Mouse (Mus musculus) bone marrow macrophage, adult 2 months (primary cell): ENCODE results near the gene Ak5. TPM values are rescaled to one million over a fixed set of nuclear protein-coding genes. Genes with fewer than 3 reads are reported as not detected.

Experiments used
- H3K27ac ChIP-seq: 2 replicates; pipeline ENCODE4 v1.5.1; 2012; ENCODE audit warnings: low read depth, low read length; ENCODE audit not compliant: insufficient read depth
- H3K4me1 ChIP-seq: 2 replicates; pipeline ENCODE4 v1.6.1; 2012; ENCODE audit warnings: low read length; ENCODE audit not compliant: control insufficient read depth, insufficient read depth
- H3K4me3 ChIP-seq: 2 replicates; pipeline ENCODE4 v1.5.1; 2012; ENCODE audit warnings: mild to moderate bottlenecking, low read length, moderate library complexity; ENCODE audit not compliant: insufficient read depth
- CTCF ChIP-seq: IDR thresholded peaks from 2 replicates; pipeline ENCODE4 v1.5.1; 2012; ENCODE audit warnings: low read depth, mild to moderate bottlenecking, low read length, moderate library complexity
- POLR2A ChIP-seq: IDR thresholded peaks from 2 replicates; pipeline ENCODE4 v1.6.1; 2012; ENCODE audit warnings: mild to moderate bottlenecking, low read depth, low read length, borderline replicate concordance
- polyA plus RNA-seq: library from polyadenylated mRNA; stranded (reverse); fragments of >200 nt; gene quantifications from 2 replicates; pipeline ENCODE4 v1.2.4, GENCODE M21; 2012; ENCODE audit not compliant: missing spikeins, insufficient read depth, insufficient read length

The Ak5 gene
- polyA plus RNA-seq, 1 experiment, result not detected

DNA sequence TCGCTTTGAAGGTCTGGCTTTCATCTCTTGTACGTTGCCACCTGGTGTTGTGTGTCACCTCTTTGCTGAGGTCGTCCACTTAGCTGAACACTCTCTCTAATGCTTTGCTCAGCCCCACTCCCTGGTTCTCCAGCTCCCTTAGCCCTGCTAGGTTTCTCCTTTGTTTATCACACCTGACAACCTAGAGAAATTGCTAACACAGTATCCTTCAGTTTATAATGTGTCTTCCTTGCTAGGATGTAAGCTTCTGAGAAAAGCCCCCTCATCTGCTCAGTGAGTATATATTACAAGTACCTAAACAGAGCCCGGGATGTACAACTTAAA, 144.9 kb downstream of the Ak5 start:
- no peak for TF ChIP-seq POLR2A
- TF ChIP-seq CTCF, result no peak
- Histone ChIP-seq H3K4me1 (no peaks in the 10 kb centered on the region), H3K4me3 (no peak overlapping the region), H3K27ac (no peak overlapping the region)

GRCm38 (mm10) chr3:152522634-152523314, 145.4 kb downstream of the Ak5 start:
- TF ChIP-seq POLR2A, result no peak
- TF ChIP-seq CTCF, result no peak
- H3K4me1 ChIP-seq, result no peaks in the 10 kb centered on the region
- no peak overlapping the region for H3K4me3 ChIP-seq
- no peak overlapping the region for H3K27ac ChIP-seq

DNA sequence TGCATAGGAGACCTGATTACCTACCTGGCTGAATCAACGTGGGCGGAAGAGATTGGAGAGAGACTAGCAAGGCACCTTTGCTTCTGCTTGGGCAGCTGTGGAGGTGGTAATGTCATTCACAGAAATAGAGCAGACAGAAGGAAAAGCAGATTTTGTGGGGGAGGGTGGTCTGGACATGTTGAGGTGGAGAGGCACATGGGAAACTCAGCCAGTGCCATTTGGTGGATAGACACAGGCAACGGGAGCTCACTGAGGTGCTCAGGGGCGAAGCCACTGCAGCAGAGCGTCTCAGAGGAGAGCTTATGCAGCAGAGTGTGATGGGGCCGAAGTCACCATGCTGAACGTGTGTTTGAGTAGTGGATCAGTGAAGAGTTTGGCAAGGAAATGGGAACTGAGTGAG, 147.1 kb downstream of the Ak5 start:
- Histone ChIP-seq H3K27ac (no peak overlapping the region), H3K4me1 (no peaks in the 10 kb centered on the region), H3K4me3 (no peak overlapping the region)
- TF ChIP-seq CTCF (no peak), POLR2A (no peak)

DNA sequence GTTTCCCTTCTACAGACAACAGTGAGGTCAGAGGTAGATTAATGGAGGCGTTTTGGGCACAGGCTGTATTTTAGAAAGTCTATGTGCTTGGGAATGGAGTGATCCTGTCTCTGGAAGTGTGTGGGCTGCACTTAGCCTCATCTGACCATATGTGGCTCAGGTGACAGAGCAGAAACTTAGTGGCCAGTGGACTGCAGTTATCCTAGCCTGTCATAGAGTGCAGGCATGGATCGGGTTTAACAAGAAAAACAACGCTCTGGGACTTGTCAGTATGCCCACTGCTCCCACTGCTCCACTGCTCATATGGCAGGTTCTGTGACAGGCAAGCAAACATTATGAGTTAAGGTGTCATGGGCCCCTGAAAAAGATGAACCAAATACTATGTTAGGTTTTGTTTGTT, 148.1 kb downstream of the Ak5 start:
- TF ChIP-seq CTCF (no peak), POLR2A (no peak)
- Histone ChIP-seq H3K27ac (no peak overlapping the region), H3K4me1 (no peaks in the 10 kb centered on the region), H3K4me3 (no peak overlapping the region)

GRCm38 (mm10) chr3:152519556-152519955, 148.6 kb downstream of the Ak5 start:
- Histone ChIP-seq H3K4me1 (no peaks in the 10 kb centered on the region), H3K27ac (no peak overlapping the region), H3K4me3 (no peak overlapping the region)
- no peak for TF ChIP-seq POLR2A
- no peak for TF ChIP-seq CTCF

DNA sequence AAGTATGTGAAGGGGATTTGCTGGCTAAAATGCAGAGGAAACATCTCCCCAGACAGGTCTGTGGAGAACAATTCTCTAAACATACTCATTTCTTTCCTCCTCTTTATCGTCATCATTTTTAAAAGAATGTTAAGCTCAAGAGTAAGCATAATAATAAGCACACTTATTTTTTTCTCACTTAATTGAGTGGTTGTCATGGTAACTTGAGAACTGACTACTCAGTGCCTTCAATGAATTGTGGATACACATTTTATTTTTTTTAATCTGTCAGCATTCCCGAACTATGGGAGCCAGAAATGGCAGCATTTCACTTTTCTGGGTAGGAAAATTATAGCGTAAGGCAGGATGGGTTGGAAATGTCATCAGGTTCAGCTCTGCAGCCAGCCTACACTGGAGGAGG, 151.6 kb downstream of the Ak5 start:
- H3K27ac ChIP-seq, result no peak overlapping the region
- no peak for TF ChIP-seq POLR2A
- no peak for TF ChIP-seq CTCF
- peaks cover 5% of the 10 kb centered on the region for H3K4me1 ChIP-seq
- H3K4me3 ChIP-seq, result no peak overlapping the region

GRCm38 (mm10) chr3:152515959-152516358, 152.2 kb downstream of the Ak5 start:
- Histone ChIP-seq H3K4me1 (peaks cover 5% of the 10 kb centered on the region), H3K27ac (no peak overlapping the region), H3K4me3 (no peak overlapping the region)
- TF ChIP-seq POLR2A (no peak), CTCF (no peak)

DNA sequence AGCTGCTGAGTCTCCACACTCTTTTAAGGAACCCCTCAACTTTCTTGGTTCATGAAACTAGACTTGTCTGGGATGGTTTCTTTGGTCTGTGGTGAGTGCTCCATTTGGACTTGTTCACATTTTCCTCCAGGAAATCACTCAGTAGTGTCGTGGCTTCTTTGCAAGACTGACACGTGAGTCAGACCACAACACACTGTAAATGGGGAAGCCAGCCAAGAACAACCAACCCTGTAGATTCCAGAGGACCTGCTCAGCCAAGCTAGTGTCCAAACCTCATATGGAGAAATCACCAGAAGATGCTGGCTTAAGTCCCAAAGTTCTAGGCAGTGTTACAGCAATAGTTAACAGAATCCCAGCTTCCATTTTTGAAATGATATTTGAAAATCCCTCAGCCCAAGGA, 155.6 kb downstream of the Ak5 start:
- TF ChIP-seq CTCF (no peak), POLR2A (no peak)
- H3K4me1 ChIP-seq, result peaks cover 5% of the 10 kb centered on the region

GRCm38 (mm10) chr3:152509268-152509667, 158.9 kb downstream of the Ak5 start:
- H3K27ac ChIP-seq, result no peak overlapping the region
- TF ChIP-seq CTCF, result no peak
- no peak for TF ChIP-seq POLR2A
- peaks cover 5% of the 10 kb centered on the region for H3K4me1 ChIP-seq
- H3K4me3 ChIP-seq, result no peak overlapping the region

More for the DNA sequence above, 155.6 kb downstream of the Ak5 start:
- no peak overlapping the region for H3K27ac ChIP-seq
- no peak overlapping the region for H3K4me3 ChIP-seq

DNA sequence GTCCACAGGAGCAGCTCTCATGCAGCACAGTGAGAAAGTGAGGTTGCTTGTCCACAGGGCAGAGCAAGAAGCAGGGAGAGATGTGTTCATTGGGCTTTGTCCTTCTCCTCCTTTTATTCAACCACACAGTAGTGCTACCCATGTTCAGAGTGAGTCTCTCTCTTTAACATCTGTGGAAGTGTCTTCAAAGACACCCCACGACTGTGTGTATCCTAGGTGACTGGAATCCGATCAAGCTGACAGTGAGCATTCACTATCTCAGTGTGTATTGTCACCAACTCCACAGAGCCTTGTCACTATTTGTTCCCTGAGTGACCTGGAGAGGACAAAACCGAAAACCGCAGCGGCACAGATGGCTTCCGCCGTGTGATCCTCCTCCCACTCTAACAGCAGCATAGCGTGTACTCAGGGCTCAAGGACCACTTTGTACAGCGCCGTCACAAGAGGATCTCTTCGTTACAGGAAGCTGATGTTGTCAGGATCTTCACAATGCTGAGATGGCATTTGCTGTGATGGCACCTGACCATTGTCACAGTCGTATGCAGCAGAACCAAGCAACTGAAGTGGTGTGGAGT, 159.7 kb downstream of the Ak5 start:
- Histone ChIP-seq H3K4me3 (no peak overlapping the region), H3K27ac (no peak overlapping the region), H3K4me1 (peaks cover 5% of the 10 kb centered on the region)
- TF ChIP-seq CTCF, result no peak
